Mouse (Mus musculus) hindbrain, embryonic 12.5 days (tissue): Measurements from ENCODE around the gene Prkra. TPM values are rescaled to one million over a fixed set of nuclear protein-coding genes. Genes with fewer than 3 reads are reported as not detected.
A peak's percentile ranks its signal among the peaks of the same experiment; 100 is the strongest.

ENCODE experiments used
- ATAC-seq: fragments of 200-750 bp; cut with Nextera tagmentation; 2 replicates; pipeline ENCODE4 v1.8.0; 2017; ENCODE audit warnings: moderate TSS enrichment; ENCODE audit not compliant: low FRiP score
- H3K27ac ChIP-seq: fragments of 300-500 bp; sonication (generic); 2 replicates; pipeline ENCODE4 v1.5.1; 2016; ENCODE audit warnings: mild to moderate bottlenecking
- H3K27me3 ChIP-seq: fragments of 300-500 bp; sonication (generic); 2 replicates; pipeline ENCODE4 v1.6.1; 2016; ENCODE audit warnings: mild to moderate bottlenecking
- H3K36me3 ChIP-seq: fragments of 300-500 bp; sonication (generic); 2 replicates; pipeline ENCODE4 v1.6.1; 2016; ENCODE audit warnings: mild to moderate bottlenecking
- H3K4me1 ChIP-seq: fragments of 300-500 bp; sonication (generic); 2 replicates; pipeline ENCODE4 v1.6.1; 2016
- H3K4me2 ChIP-seq: fragments of 300-500 bp; sonication (generic); replicated peaks from 2 replicates; pipeline ENCODE4 v1.6.1; 2016; ENCODE audit warnings: mild to moderate bottlenecking
- H3K4me3 ChIP-seq: fragments of 300-500 bp; sonication (generic); 2 replicates; pipeline ENCODE4 v1.5.1; 2016; ENCODE audit warnings: mild to moderate bottlenecking
- H3K9ac ChIP-seq: fragments of 300-500 bp; sonication (generic); 2 replicates; pipeline ENCODE4 v1.6.1; 2016; ENCODE audit warnings: mild to moderate bottlenecking, moderate library complexity
- H3K9me3 ChIP-seq: fragments of 300-500 bp; sonication (generic); replicated peaks from 2 replicates; pipeline ENCODE4 v1.6.1; 2016; ENCODE audit warnings: mild to moderate bottlenecking
- WGBS: fragments of 180-500 bp; shearing (Covaris S2); methylation state at CpG from one replicate; pipeline ENCODE4 v1.1.7; 2016; 5-methylcytosine and 5-hydroxymethylcytosine counted together
- polyA plus RNA-seq: library from polyadenylated mRNA; unstranded; fragments of >200 nt; fragmentation: Nextera tagmentation; extraction: Ambion mirVana; gene quantifications from 2 replicates; pipeline ENCODE4 v1.2.1, GENCODE M21; 2016

Gene Prkra
- polyA plus RNA-seq = 96.4 and 97.1 TPM in 2 replicates

DNA sequence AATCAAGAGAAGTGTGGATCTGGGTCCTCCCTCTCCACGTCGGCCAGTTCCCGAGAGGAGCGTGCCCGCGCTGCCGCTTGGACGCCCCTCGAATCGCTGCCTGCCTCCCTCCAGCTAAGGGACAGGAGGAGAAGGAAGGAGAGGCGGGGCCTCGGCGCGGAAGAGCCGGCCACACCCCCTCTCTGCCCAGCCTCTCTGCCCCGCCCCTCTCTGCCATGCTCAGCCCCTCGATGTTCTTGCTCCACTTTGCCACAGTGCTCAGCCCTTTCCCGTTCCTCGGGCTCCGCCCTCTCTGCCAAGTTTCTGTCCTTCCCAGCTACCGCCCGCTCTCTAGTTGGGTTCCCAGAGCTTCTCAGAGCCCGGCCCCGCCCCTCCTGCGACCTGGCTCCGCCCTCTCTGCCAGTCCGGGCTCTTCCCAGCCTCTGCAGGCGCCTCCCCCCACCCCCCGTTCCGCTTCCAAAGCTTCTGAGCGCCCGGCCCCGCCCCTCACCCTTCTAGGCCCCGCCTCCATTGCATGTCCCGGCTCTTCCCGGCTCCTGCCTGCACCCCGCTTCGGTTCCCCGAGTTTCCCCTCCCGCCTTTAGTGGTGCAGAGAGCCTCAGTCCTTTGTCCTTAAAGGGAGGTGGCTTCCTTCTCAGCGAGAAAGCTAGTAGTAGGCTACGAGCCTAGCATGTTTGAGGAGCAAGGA is at the start of gene Prkra, which contains the start of gene Pjvk:
TSS of gene Prkra (minus strand) at position 133 of the 688 bp plus-strand sequence.
TSS of gene Pjvk (plus strand) at position 594 of the 688 bp plus-strand sequence.
- Histone ChIP-seq H3K9me3 (no peaks in the 10 kb centered on the region), H3K4me2 (peak within 1 kb of the TSS; percentile 70), H3K4me1 (peaks cover 13% of the 10 kb centered on the region), H3K9ac (peak within 1 kb of the TSS; percentile 86), H3K27me3 (no peaks in the 10 kb centered on the region), H3K27ac (peak within 1 kb of the TSS; percentile 95), H3K4me3 (peak within 1 kb of the TSS; percentile 71), H3K36me3 (0 out of 2 replicates have a peak, but pooled peaks cover 2% of the 10 kb centered on the region)
- WGBS = under 1% methylated on average over 40 of the region's 42 CpGs
- ATAC-seq = peak; percentile 99

DNA sequence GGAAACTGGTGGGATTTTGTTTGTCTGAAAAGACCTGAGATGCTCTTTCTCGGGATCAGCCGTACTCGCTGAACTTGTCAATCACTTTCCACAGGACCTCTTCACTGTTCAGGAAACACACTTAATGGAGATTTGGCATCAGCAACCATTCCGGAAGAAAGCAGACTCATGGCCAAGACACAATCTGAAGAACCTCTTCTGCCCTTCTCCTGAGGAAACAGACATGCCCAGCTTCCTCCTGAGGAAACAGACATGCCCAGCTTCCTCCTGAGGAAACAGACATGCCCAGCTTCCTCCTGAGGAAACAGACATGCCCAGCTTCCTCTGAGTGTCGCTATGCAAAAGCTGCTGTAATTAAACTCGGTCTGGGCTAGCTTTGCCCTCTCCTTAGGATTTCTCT is 47.5 kb upstream of the Prkra start:
- Histone ChIP-seq H3K9me3 (no peaks in the 10 kb centered on the region), H3K36me3 (peaks cover 57% of the 10 kb centered on the region), H3K4me2 (no peak overlapping the region), H3K4me3 (no peak overlapping the region), H3K27me3 (no peaks in the 10 kb centered on the region), H3K4me1 (no peaks in the 10 kb centered on the region), H3K27ac (no peak overlapping the region), H3K9ac (no peak overlapping the region)
- 87% methylated on average over 6 of the region's 6 CpGs for WGBS
- no peak for ATAC-seq

- H3K27ac ChIP-seq = no peak overlapping the region
- ATAC-seq = no peak
- no peak overlapping the region for H3K9ac ChIP-seq
- WGBS = 81% methylated on average over 5 of the region's 5 CpGs
- no peak overlapping the region for H3K4me3 ChIP-seq
- H3K9me3 ChIP-seq = no peaks in the 10 kb centered on the region
- H3K36me3 ChIP-seq = peaks cover 58% of the 10 kb centered on the region
- no peak overlapping the region for H3K4me2 ChIP-seq
- no peaks in the 10 kb centered on the region for H3K4me1 ChIP-seq
- no peaks in the 10 kb centered on the region for H3K27me3 ChIP-seq
Measured at GRCm38 (mm10) chr2:76693765-76694164, 46.0 kb upstream of the Prkra start.

- Histone ChIP-seq H3K4me3 (no peak overlapping the region), H3K4me2 (no peak overlapping the region), H3K9me3 (no peaks in the 10 kb centered on the region), H3K27me3 (no peaks in the 10 kb centered on the region), H3K36me3 (peaks cover 76% of the 10 kb centered on the region), H3K9ac (no peak overlapping the region), H3K4me1 (no peaks in the 10 kb centered on the region), H3K27ac (no peak overlapping the region)
- WGBS = 86% methylated on average over 12 of the region's 12 CpGs
- no peak for ATAC-seq
Measured at GRCm38 (mm10) chr2:76690436-76691204, 42.8 kb upstream of the Prkra start.

- H3K27ac ChIP-seq = no peak overlapping the region
- peaks cover 72% of the 10 kb centered on the region for H3K36me3 ChIP-seq
- no peaks in the 10 kb centered on the region for H3K4me1 ChIP-seq
- no peak overlapping the region for H3K9ac ChIP-seq
- no peak overlapping the region for H3K4me3 ChIP-seq
- no peaks in the 10 kb centered on the region for H3K27me3 ChIP-seq
- ATAC-seq = no peak
- H3K9me3 ChIP-seq = no peaks in the 10 kb centered on the region
- H3K4me2 ChIP-seq = no peak overlapping the region
- 73% methylated on average over 7 of the region's 7 CpGs for WGBS
Measured at GRCm38 (mm10) chr2:76688162-76688561, 40.3 kb upstream of the Prkra start.

GRCm38 (mm10) chr2:76687608-76688007 is 39.8 kb upstream of the Prkra start:
- 86% methylated on average over 3 of the region's 3 CpGs for WGBS
- no peak for ATAC-seq
- H3K4me1 ChIP-seq = no peaks in the 10 kb centered on the region
- H3K9ac ChIP-seq = no peak overlapping the region
- H3K9me3 ChIP-seq = no peaks in the 10 kb centered on the region
- peaks cover 72% of the 10 kb centered on the region for H3K36me3 ChIP-seq
- H3K27ac ChIP-seq = no peak overlapping the region
- no peak overlapping the region for H3K4me3 ChIP-seq
- H3K4me2 ChIP-seq = no peak overlapping the region
- H3K27me3 ChIP-seq = no peaks in the 10 kb centered on the region

DNA sequence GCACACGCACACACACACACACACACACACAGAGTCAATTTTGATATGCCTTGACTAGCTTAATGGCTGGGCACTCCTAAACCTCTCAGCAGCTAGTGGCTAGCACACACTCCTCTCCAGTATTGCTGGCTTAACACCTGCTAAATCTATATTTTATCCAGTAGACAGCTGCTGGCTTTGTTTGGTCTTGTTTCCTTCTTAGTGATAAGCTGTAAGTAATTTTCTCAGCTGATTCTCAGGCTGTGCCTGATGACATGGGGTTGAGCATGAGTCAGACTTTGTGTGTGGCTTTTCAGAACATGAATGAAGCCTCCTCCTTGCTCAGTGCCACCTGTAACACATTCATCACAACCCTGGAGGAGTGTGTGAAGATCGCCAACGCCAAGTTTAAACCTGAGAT is 39.2 kb upstream of the Prkra start:
- Histone ChIP-seq H3K4me2 (no peak overlapping the region), H3K4me1 (no peaks in the 10 kb centered on the region), H3K9me3 (no peaks in the 10 kb centered on the region), H3K36me3 (peaks cover 70% of the 10 kb centered on the region), H3K27me3 (no peaks in the 10 kb centered on the region), H3K27ac (no peak overlapping the region), H3K9ac (no peak overlapping the region), H3K4me3 (no peak overlapping the region)
- WGBS = 98% methylated on average over 3 of the region's 3 CpGs
- ATAC-seq = no peak

DNA sequence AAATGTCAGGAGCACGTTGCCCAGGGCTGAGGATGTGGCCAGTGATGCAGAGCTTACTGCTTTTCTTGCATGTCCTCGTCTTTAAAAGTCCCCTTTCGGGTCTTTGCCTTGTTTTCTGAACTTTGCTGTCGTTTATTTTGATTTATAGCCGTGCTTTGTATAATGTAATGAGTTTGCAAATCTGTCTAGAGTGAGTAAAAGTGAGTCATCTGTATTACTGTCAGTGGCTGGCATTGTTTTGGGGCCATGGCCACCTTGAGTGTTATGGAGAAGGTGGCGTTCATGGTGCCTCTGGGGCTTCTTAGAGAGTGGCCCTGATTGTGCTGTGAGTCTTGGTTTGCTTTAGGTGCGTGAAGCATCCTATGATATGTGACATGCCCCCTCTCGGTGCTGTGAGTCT is 34.5 kb upstream of the Prkra start:
- Histone ChIP-seq H3K27me3 (no peaks in the 10 kb centered on the region), H3K27ac (no peak overlapping the region), H3K4me2 (no peak overlapping the region), H3K4me1 (no peaks in the 10 kb centered on the region), H3K36me3 (peaks cover 46% of the 10 kb centered on the region), H3K4me3 (no peak overlapping the region), H3K9ac (no peak overlapping the region), H3K9me3 (no peaks in the 10 kb centered on the region)
- no peak for ATAC-seq
- 85% methylated on average over 8 of the region's 8 CpGs for WGBS

DNA sequence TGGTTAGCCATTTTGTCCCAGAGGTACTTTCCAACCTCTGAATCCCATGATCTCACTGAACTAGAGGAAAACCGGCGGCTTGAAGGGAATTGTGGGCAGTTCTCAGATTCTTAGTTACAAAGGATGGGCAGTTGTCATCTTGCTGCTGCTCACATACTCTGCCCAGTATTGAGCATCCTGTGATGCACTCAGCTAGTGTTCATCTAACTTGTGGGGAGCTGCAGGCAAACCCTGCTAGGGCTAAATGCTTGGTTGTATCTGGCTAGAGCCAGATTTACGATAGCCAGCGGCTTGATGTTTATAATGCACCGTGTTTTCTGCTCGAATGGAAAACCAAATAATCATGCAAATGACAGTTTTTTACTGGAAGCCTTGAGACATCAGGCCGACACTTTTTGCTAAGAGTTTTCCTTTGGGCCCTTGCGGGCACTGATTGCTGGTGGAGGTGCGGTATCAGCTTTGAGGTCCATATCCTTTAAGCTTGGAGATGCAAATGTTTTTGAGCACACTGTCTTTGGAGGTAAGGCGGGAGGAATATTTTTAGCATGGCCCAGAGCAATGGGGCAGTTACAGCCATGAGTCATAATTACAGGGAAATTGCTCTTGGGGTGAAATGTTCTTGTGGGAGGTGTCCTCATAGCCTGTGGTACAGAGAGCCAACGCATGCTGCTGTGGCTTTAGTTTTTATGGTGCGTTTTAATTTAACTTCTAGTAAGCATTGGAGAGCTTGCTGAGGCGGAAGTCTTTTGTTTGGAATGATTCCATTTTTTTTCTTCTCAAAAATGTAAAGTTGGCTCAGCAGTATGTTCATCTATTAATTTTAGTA is 28.8 kb upstream of the Prkra start:
- H3K36me3 ChIP-seq = 0 out of 2 replicates have a peak, but pooled peaks cover 6% of the 10 kb centered on the region
- H3K4me2 ChIP-seq = peak overlapping the region; percentile 56
- WGBS = 64% methylated on average over 13 of the region's 13 CpGs
- ATAC-seq = no peak
- H3K9ac ChIP-seq = peak overlapping the region; percentile 38; the same call in 1 of the 2 replicates
- H3K9me3 ChIP-seq = no peaks in the 10 kb centered on the region
- H3K4me1 ChIP-seq = peaks cover 18% of the 10 kb centered on the region
- peak overlapping the region; percentile 67 for H3K4me3 ChIP-seq
- H3K27me3 ChIP-seq = no peaks in the 10 kb centered on the region
- H3K27ac ChIP-seq = no peak overlapping the region

DNA sequence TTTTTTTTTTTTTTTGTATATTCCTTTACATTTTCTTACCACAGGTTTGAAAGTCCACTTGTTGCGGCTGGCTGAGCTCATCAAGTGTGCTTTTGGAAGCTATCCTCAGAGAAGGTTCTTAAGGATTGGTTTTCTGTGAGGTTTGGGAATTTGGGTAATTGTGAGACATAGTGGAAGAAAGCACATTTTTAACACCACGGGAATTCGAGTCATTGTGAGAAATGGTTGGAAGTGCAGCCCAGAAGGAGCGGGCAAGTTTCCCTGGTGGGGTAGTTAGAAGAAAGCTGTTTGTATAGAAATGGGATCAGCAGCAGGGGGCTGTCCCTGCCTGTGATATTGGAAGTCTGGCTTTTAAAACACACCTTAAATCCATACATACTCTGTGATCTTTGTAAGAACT is 28.1 kb upstream of the Prkra start:
- Histone ChIP-seq H3K9ac (peak overlapping the region; percentile 92; the same call in 1 of the 2 replicates), H3K36me3 (0 out of 2 replicates have a peak, but pooled peaks cover 6% of the 10 kb centered on the region), H3K4me3 (peak overlapping the region; percentile 67), H3K27me3 (no peaks in the 10 kb centered on the region), H3K4me1 (peaks cover 18% of the 10 kb centered on the region), H3K9me3 (no peaks in the 10 kb centered on the region), H3K27ac (no peak overlapping the region), H3K4me2 (peak overlapping the region; percentile 56)
- no peak for ATAC-seq
- 10% methylated on average over 4 of the region's 4 CpGs for WGBS

GRCm38 (mm10) chr2:76675451-76675850 is 27.6 kb upstream of the Prkra start:
- H3K4me3 ChIP-seq = peak overlapping the region; percentile 67
- H3K9ac ChIP-seq = peak overlapping the region; percentile 92
- 0 out of 2 replicates have a peak, but pooled peaks cover 4% of the 10 kb centered on the region for H3K36me3 ChIP-seq
- H3K27me3 ChIP-seq = no peaks in the 10 kb centered on the region
- H3K27ac ChIP-seq = peak overlapping the region; percentile 87
- peak; percentile 66 for ATAC-seq
- H3K4me2 ChIP-seq = peak overlapping the region; percentile 56
- WGBS = under 1% methylated on average over 44 of the region's 44 CpGs
- no peaks in the 10 kb centered on the region for H3K9me3 ChIP-seq
- peaks cover 18% of the 10 kb centered on the region for H3K4me1 ChIP-seq
